Comparison of ENCODE assay signal across 11 mouse cellular contexts in genomic region chr6:34955862-34956241, GRCm38 (mm10). TPM values are rescaled to one million over a fixed set of nuclear protein-coding genes. Genes with fewer than 3 reads are reported as not detected.
DNase-seq lines count a peak whose midpoint lies in the region; ATAC-seq lines count a peak whose summit lies in the region.
"Had no signal": no experiment of that assay in that cellular context is flagged by ENCODE, and none has a peak within 500 bp of the region (broad histone marks: within the 10 kb centered on the region; RNA-seq: fewer than 3 reads in every experiment).

No protein-coding gene starts in this region.

- H3K4me1 ChIP-seq in kidney, embryonic 14.5 days (ENCODE audit: control insufficient read depth, insufficient read depth, low read length) = no peaks in the 10 kb centered on the region
- H3K4me1 ChIP-seq in embryonic facial prominence, embryonic 12.5 days = no peaks in the 10 kb centered on the region
- 0 out of 2 replicates have a peak, but pooled peaks cover 3% of the 10 kb centered on the region for H3K4me1 ChIP-seq in intestine, embryonic 16.5 days (ENCODE audit: control insufficient read depth, insufficient read depth, low read length)
- H3K4me1 ChIP-seq in midbrain, embryonic 16.5 days (ENCODE audit: control insufficient read depth, insufficient read depth, low read length) = no peaks in the 10 kb centered on the region

- no peak for ATAC-seq in kidney, embryonic 14.5 days (ENCODE audit: low FRiP score, low TSS enrichment)
- ATAC-seq in embryonic facial prominence, embryonic 12.5 days (ENCODE audit: insufficient number of reproducible peaks, insufficient read depth, low FRiP score, low TSS enrichment) = no peak
- ATAC-seq in intestine, embryonic 16.5 days = no peak
- no peak for ATAC-seq in midbrain, embryonic 16.5 days

- no peaks in the 10 kb centered on the region for H3K36me3 ChIP-seq in kidney, embryonic 14.5 days (ENCODE audit: control insufficient read depth, insufficient read depth, low read length)
- no peaks in the 10 kb centered on the region for H3K36me3 ChIP-seq in embryonic facial prominence, embryonic 12.5 days
- H3K36me3 ChIP-seq in intestine, embryonic 16.5 days (ENCODE audit: control insufficient read depth, insufficient read depth, low read length) = no peaks in the 10 kb centered on the region
- no peaks in the 10 kb centered on the region for H3K36me3 ChIP-seq in midbrain, embryonic 16.5 days (ENCODE audit: control insufficient read depth, insufficient read depth, low read length)

- H3K4me2 ChIP-seq in kidney, embryonic 14.5 days (replicated peaks; ENCODE audit: low read depth, low read length) = peak overlapping the region; percentile 25; the same call in 1 of the 2 replicates
- peak overlapping the region; percentile 12 for H3K4me2 ChIP-seq in embryonic facial prominence, embryonic 12.5 days (replicated peaks)
- H3K4me2 ChIP-seq in intestine, embryonic 16.5 days (ENCODE audit: low read depth, low read length) = peak overlapping the region; percentile 23; the same call in 1 of the 2 replicates
- H3K4me2 ChIP-seq in midbrain, embryonic 16.5 days (ENCODE audit: low read length) = peak overlapping the region; percentile 34; the same call in 1 of the 2 replicates

- DNase-seq in kidney, postnatal 36 days = no peak
- DNase-seq in gastrocnemius, postnatal 25 days = no peak
- DNase-seq in c-Kit-positive CD71-positive TER-119-positive erythroid progenitor cells, embryonic 14.5 days (ENCODE audit: low spot score) = no peak
- no peak for DNase-seq in layer of hippocampus, postnatal 10 days (ENCODE audit: low spot score in 2 of 2)

- WGBS in kidney, embryonic 14.5 days = 44% methylated on average over 8 of the region's 8 CpGs
- 39% methylated on average over 8 of the region's 8 CpGs for WGBS in embryonic facial prominence, embryonic 12.5 days
- WGBS in intestine, embryonic 16.5 days = 43% methylated on average over 8 of the region's 8 CpGs
- WGBS in midbrain, embryonic 16.5 days = 39% methylated on average over 8 of the region's 8 CpGs

- H3K9ac ChIP-seq in kidney, embryonic 14.5 days (ENCODE audit: low read depth, low read length) = no peak overlapping the region
- H3K9ac ChIP-seq in embryonic facial prominence, embryonic 12.5 days = no peak overlapping the region
- H3K9ac ChIP-seq in intestine, embryonic 16.5 days (ENCODE audit: low read depth, low read length) = no peak overlapping the region
- H3K9ac ChIP-seq in midbrain, embryonic 16.5 days (ENCODE audit: low read depth, low read length) = no peak overlapping the region

- H3K27me3 ChIP-seq in kidney, embryonic 14.5 days (ENCODE audit: control insufficient read depth, insufficient read depth, low read length) = no peaks in the 10 kb centered on the region
- H3K27me3 ChIP-seq in embryonic facial prominence, embryonic 12.5 days = no peaks in the 10 kb centered on the region
- no peaks in the 10 kb centered on the region for H3K27me3 ChIP-seq in intestine, embryonic 16.5 days (replicated peaks; ENCODE audit: control insufficient read depth, insufficient read depth, low read length)
- no peaks in the 10 kb centered on the region for H3K27me3 ChIP-seq in midbrain, embryonic 16.5 days (ENCODE audit: control insufficient read depth, insufficient read depth, low read depth, low read length)

- H3K4me3 ChIP-seq in kidney, embryonic 14.5 days (ENCODE audit: low read length) = no peak overlapping the region
- H3K4me3 ChIP-seq in embryonic facial prominence, embryonic 12.5 days = no peak overlapping the region
- H3K4me3 ChIP-seq in intestine, embryonic 16.5 days (ENCODE audit: low read length) = no peak overlapping the region
- H3K4me3 ChIP-seq in midbrain, embryonic 16.5 days (ENCODE audit: low read depth, low read length) = no peak overlapping the region

- H3K27ac ChIP-seq in kidney, embryonic 14.5 days (ENCODE audit: low read depth, low read length) = no peak overlapping the region
- no peak overlapping the region for H3K27ac ChIP-seq in embryonic facial prominence, embryonic 12.5 days
- H3K27ac ChIP-seq in intestine, embryonic 16.5 days (ENCODE audit: low read length) = no peak overlapping the region
- H3K27ac ChIP-seq in midbrain, embryonic 16.5 days (ENCODE audit: low read length) = no peak overlapping the region

- H3K9me3 ChIP-seq in kidney, embryonic 14.5 days (ENCODE audit: control insufficient read depth, low read length) = no peaks in the 10 kb centered on the region
- H3K9me3 ChIP-seq in embryonic facial prominence, embryonic 12.5 days = no peaks in the 10 kb centered on the region
- H3K9me3 ChIP-seq in intestine, embryonic 16.5 days (ENCODE audit: control insufficient read depth, low read length) = no peaks in the 10 kb centered on the region
- H3K9me3 ChIP-seq in midbrain, embryonic 16.5 days (replicated peaks; ENCODE audit: control insufficient read depth, low read length, poor library complexity, severe bottlenecking) = no peaks in the 10 kb centered on the region

RNA-seq across cellular contexts. Expression of gene Slc23a4, which starts 32.4 kb away (rescaled TPM):
- 0.44 and 0.61 TPM in 2 replicates for polyA plus RNA-seq in kidney, embryonic 14.5 days (2014; fragmentation: Nextera tagmentation; extraction: Ambion mirVana)
- polyA plus RNA-seq in embryonic facial prominence, embryonic 12.5 days (2016; fragmentation: Nextera tagmentation; extraction: Ambion mirVana) = 0.41 and 0.91 TPM in 2 replicates
- polyA plus RNA-seq in intestine, embryonic 16.5 days (2015; fragmentation: Nextera tagmentation; extraction: Ambion mirVana) = 10.6 and 11.1 TPM in 2 replicates
- polyA plus RNA-seq in midbrain, embryonic 16.5 days (2015; fragmentation: Nextera tagmentation; extraction: Ambion mirVana) = 0.85 and 0.92 TPM in 2 replicates
- under 1 TPM in 1 of 2 experiments, not detected in 1; 0.13 TPM for total RNA-seq in gastrocnemius, postnatal 25 days (2021)
- 1 to 10 TPM; 1.3 to 1.9 TPM for total RNA-seq in layer of hippocampus, postnatal 10 days (2021)

RNA-seq across cellular contexts. Expression of gene Stra8, which starts 35.9 kb away (rescaled TPM):
- not detected in 2 replicates for polyA plus RNA-seq in kidney, embryonic 14.5 days (2014; fragmentation: Nextera tagmentation; extraction: Ambion mirVana)
- polyA plus RNA-seq in embryonic facial prominence, embryonic 12.5 days (2016; fragmentation: Nextera tagmentation; extraction: Ambion mirVana) = not detected in 2 replicates
- not detected in 2 replicates for polyA plus RNA-seq in intestine, embryonic 16.5 days (2015; fragmentation: Nextera tagmentation; extraction: Ambion mirVana)
- not detected in 2 replicates for polyA plus RNA-seq in midbrain, embryonic 16.5 days (2015; fragmentation: Nextera tagmentation; extraction: Ambion mirVana)
- total RNA-seq in gastrocnemius, postnatal 25 days (2021) = not detected
- total RNA-seq in layer of hippocampus, postnatal 10 days (2021) = not detected
- total RNA-seq: left cerebral cortex, postnatal 25 days had no signal
- polyA plus RNA-seq: frontal cortex, adult 2 months; small intestine, adult 2 months had no signal

RNA-seq across cellular contexts. Expression of gene Wdr91, which starts 45.2 kb away (rescaled TPM):
- 7.3 and 11.0 TPM in 2 replicates for polyA plus RNA-seq in kidney, embryonic 14.5 days (2014; fragmentation: Nextera tagmentation; extraction: Ambion mirVana)
- 11.7 and 12.7 TPM in 2 replicates for polyA plus RNA-seq in embryonic facial prominence, embryonic 12.5 days (2016; fragmentation: Nextera tagmentation; extraction: Ambion mirVana)
- polyA plus RNA-seq in intestine, embryonic 16.5 days (2015; fragmentation: Nextera tagmentation; extraction: Ambion mirVana) = 7.2 and 7.5 TPM in 2 replicates
- polyA plus RNA-seq in midbrain, embryonic 16.5 days (2015; fragmentation: Nextera tagmentation; extraction: Ambion mirVana) = 15.5 and 15.6 TPM in 2 replicates
- total RNA-seq in gastrocnemius, postnatal 25 days (2021) = 1 to 10 TPM; 5.1 to 5.8 TPM
- 10 to 100 TPM; 32.6 to 34.9 TPM for total RNA-seq in layer of hippocampus, postnatal 10 days (2021)
